Mouse (Mus musculus) embryonic facial prominence, embryonic 14.5 days (tissue): Measurements from ENCODE around the gene Il34. TPM values are rescaled to one million over a fixed set of nuclear protein-coding genes. Genes with fewer than 3 reads are reported as not detected.
A peak's percentile ranks its signal among the peaks of the same experiment; 100 is the strongest.

Experiments used
- ATAC-seq: fragments of 200-750 bp; cut with Nextera tagmentation; 2 replicates; pipeline ENCODE4 v1.8.0; 2017; ENCODE audit warnings: low read depth, moderate number of reproducible peaks, moderate TSS enrichment
- DNase-seq: peaks from one replicate; pipeline ENCODE4 v3.0.0-alpha.2; 2015; ENCODE audit warnings: low spot score
- H3K27ac ChIP-seq: fragments of 300-500 bp; sonication (generic); replicated peaks from 2 replicates; pipeline ENCODE4 v1.5.1; 2014; ENCODE audit warnings: low read depth, mild to moderate bottlenecking, low read length, moderate library complexity
- H3K27me3 ChIP-seq: fragments of 300-500 bp; sonication (generic); replicated peaks from 2 replicates; pipeline ENCODE4 v1.6.1; 2014; ENCODE audit warnings: low read length; ENCODE audit not compliant: control insufficient read depth, insufficient read depth
- H3K36me3 ChIP-seq: fragments of 300-500 bp; sonication (generic); 2 replicates; pipeline ENCODE4 v1.6.1; 2014; ENCODE audit warnings: low read length, mixed read lengths; ENCODE audit not compliant: control insufficient read depth, insufficient read depth
- H3K4me1 ChIP-seq: fragments of 300-500 bp; sonication (generic); 2 replicates; pipeline ENCODE4 v1.6.1; 2014; ENCODE audit warnings: antibody characterized with exemption, low read length; ENCODE audit not compliant: control insufficient read depth, insufficient read depth
- H3K4me2 ChIP-seq: fragments of 300-500 bp; sonication (generic); 2 replicates; pipeline ENCODE4 v1.6.1; 2014; ENCODE audit warnings: low read depth, mild to moderate bottlenecking, low read length, moderate library complexity, mixed read lengths
- H3K4me3 ChIP-seq: fragments of 300-500 bp; sonication (generic); 2 replicates; pipeline ENCODE4 v1.5.1; 2014; ENCODE audit warnings: low read depth, mild to moderate bottlenecking, low read length
- H3K9ac ChIP-seq: fragments of 300-500 bp; sonication (generic); 2 replicates; pipeline ENCODE4 v1.6.1; 2014; ENCODE audit warnings: low read depth, mild to moderate bottlenecking, low read length, moderate library complexity, mixed read lengths
- H3K9me3 ChIP-seq: fragments of 300-500 bp; sonication (generic); 2 replicates; pipeline ENCODE4 v1.6.1; 2016; ENCODE audit warnings: low read length; ENCODE audit not compliant: control insufficient read depth
- WGBS: fragments of 180-500 bp; shearing (Covaris S2); extraction: QIAGEN DNeasy Blood & Tissue Kit; methylation state at CpG from one replicate; pipeline ENCODE4 v1.1.7; 2014; 5-methylcytosine and 5-hydroxymethylcytosine counted together
- polyA plus RNA-seq: library from polyadenylated mRNA; unstranded; fragments of >200 nt; fragmentation: Nextera tagmentation; extraction: Ambion mirVana; gene quantifications from 2 replicates; pipeline ENCODE4 v1.2.1, GENCODE M21; 2014

The Il34 gene
- polyA plus RNA-seq, 1 experiment from 2014 or later, result 1.7 TPM

DNA sequence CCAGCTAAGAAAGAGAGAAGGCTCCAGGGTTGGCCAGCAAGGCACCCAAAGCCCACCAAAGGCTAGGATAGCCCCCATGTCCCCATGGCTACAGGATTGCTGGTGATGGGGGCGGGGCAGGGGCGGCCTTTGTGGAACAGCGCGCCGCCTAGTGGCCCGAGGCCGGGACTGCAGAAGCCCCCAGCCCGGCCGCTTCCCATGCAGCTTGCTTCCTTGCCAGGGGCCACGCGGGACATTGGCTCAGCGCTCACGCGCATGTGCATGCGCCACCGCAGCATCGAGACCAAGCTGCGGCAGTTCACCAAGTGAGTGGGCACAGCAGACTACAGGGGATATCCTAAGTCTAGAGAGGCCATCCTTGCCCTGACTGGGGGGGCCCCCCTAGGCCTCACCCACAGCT, 78.8 kb downstream of the Il34 start:
- Histone ChIP-seq H3K4me2 (0 out of 2 replicates have a peak overlapping the region, but pooled peaks have one; percentile 8), H3K27ac (no peak overlapping the region), H3K9ac (no peak overlapping the region), H3K36me3 (peaks cover 60% of the 10 kb centered on the region), H3K4me3 (no peak overlapping the region), H3K4me1 (peaks cover 20% of the 10 kb centered on the region), H3K27me3 (no peaks in the 10 kb centered on the region), H3K9me3 (no peaks in the 10 kb centered on the region)
- ATAC-seq, result peak; percentile 19
- 8% methylated on average over 18 of the region's 18 CpGs for WGBS
- DNase-seq, result peak; percentile 51

DNA sequence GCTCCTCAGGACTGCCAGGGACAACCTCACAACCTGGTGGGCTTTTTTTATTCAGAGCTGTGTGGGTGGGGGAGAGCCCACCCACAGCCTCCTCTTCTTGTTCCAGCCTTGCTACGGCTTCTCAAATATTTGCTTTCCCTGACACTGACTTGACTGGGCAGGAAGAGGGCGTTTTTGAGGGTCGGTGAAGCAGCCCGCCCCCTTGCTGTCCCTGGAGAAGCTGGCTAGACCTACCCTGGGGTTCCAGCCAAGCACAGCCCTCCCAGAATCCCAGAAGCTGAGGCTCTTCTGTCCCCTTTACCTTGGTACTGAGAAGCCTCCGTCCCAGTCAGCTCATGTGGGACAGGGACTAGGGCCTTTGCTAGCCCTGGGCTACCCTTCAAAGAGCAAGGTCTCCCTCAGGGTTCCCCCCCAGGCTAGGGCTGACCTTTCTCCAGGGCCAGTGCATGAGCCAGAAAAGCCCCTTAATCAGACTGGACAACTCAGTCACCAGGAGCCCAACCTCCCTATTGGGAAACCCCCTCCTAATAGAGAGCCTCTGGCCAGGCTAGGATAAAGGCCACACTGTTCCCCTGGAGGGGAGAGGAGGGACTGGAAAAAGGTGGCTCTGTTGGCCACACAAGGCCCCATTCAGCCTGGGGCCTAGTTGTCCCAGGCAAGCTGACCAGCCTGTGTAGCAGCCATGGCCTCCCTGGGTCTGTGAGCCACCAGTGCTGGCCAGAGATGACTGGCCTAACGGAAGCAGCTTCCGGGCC, 80.5 kb downstream of the Il34 start:
- H3K9ac ChIP-seq, result 0 out of 2 replicates have a peak overlapping the region, but pooled peaks have one; percentile 89
- 31% methylated on average over 7 of the region's 7 CpGs for WGBS
- peaks cover 43% of the 10 kb centered on the region for H3K36me3 ChIP-seq

DNA sequence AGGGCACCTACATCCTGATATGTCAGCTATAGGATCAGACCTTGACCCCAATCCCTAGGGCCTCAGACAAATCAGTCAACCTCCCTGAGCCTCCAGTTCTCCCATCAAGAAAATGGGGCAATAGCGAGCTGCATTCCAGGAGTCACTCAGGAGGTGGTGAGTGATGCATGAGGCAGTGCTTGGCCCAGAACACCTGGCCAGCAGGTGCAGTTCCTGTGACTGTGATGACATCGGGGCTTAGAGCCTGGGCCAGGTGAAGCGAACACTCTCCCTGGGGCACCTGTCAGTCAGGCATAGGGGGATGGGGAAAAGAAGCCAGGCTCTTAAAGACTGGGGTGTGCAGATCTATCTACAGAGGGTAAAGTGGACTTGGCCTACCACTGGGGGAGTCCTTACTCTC, 81.2 kb downstream of the Il34 start:
- no peak for ATAC-seq
- peak overlapping the region; percentile 17 for H3K4me2 ChIP-seq
- peak overlapping the region; percentile 30; the same call in 1 of the 2 replicates for H3K27ac ChIP-seq
- no peak for DNase-seq
- peaks cover 25% of the 10 kb centered on the region for H3K4me1 ChIP-seq
- no peaks in the 10 kb centered on the region for H3K9me3 ChIP-seq
- no peak overlapping the region for H3K4me3 ChIP-seq
- H3K27me3 ChIP-seq, result no peaks in the 10 kb centered on the region
- peak overlapping the region; percentile 89; the same call in 1 of the 2 replicates for H3K9ac ChIP-seq
- WGBS, result 60% methylated on average over 3 of the region's 3 CpGs
- H3K36me3 ChIP-seq, result peaks cover 36% of the 10 kb centered on the region

More for the DNA sequence above, 80.5 kb downstream of the Il34 start:
- Histone ChIP-seq H3K4me2 (peak overlapping the region; percentile 17; the same call in 1 of the 2 replicates), H3K27me3 (no peaks in the 10 kb centered on the region), H3K4me3 (no peak overlapping the region), H3K9me3 (no peaks in the 10 kb centered on the region), H3K27ac (peak overlapping the region; percentile 30), H3K4me1 (peaks cover 20% of the 10 kb centered on the region)
- DNase-seq, result peak; percentile 54
- ATAC-seq, result no peak

DNA sequence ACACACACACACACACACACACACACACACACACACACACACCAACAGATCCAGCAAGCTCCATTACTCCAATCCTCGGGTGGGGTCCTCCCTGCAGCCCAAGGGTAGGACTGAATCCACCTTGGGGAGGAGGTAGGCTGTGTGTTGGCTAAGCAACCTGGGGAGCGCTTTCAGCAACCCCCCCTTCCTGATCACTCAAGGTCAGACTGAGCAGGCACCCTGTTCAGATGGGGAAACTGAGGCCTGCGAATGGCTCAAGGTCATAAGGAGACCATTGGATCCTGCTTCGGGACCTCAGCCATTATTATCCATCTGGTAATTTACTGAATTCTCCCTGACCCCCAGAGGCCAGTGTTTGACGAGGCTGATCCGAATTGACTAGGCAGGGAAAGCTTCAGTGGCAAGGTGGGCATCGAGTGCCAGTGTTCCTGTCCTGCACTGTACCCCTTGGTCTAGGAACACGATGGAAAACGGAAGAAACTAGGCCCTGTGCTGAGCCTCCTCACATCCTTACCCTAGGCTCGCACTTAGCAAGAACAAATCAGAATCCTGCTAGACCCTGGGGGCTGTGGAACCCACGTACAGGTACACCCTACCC, 83.2 kb downstream of the Il34 start:
- Histone ChIP-seq H3K36me3 (peaks cover 16% of the 10 kb centered on the region), H3K4me1 (peaks cover 45% of the 10 kb centered on the region), H3K9ac (peak overlapping the region; percentile 89), H3K4me3 (peak overlapping the region; percentile 72), H3K4me2 (peak overlapping the region; percentile 90), H3K9me3 (no peaks in the 10 kb centered on the region), H3K27me3 (no peaks in the 10 kb centered on the region), H3K27ac (peak overlapping the region; percentile 95)
- 31% methylated on average over 11 of the region's 11 CpGs for WGBS
- no peak for DNase-seq
- ATAC-seq, result no peak

DNA sequence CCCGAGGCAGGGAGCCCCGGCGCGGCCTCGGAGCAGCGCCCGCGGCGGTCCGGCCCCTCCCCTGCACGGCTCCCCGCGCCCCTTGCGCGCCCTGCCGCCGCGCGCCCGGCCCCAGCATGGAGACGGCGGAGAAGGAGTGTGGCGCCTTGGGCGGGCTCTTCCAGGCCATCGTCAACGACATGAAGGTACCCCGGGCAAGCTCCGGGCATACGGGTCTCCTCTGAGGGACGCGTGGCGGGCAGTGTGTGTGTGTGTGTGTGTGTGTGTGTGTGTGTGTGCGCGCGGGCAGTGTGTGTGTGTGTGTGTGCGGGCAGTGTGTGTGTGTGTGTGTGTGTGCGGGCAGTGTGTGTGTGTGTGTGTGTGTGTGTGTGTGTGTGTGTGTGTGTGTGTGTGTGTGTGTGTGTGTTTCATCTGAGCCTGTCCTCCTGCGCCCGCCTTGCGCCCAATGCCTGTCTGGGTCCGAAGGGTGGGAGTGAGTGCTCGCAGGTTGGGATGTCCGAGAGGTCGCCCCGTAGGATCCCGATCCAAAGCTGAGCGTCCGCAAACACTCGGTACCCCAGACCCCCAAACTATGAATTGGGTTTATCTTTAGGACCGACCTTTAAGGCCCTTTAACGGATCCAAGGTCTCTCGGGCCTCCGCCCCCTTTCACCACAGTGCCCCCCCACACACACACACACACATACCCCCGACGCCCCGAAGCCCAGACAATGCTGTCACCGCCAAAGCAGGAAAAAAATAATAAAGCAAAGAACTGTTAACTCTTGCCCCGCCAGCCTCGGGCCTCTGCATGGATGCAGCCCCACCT, 83.9 kb downstream of the Il34 start:
- H3K27ac ChIP-seq, result peak overlapping the region; percentile 95
- peak; percentile 56 for ATAC-seq
- peak overlapping the region; percentile 72 for H3K4me3 ChIP-seq
- H3K9ac ChIP-seq, result peak overlapping the region; percentile 89
- H3K4me2 ChIP-seq, result peak overlapping the region; percentile 90
- H3K27me3 ChIP-seq, result no peaks in the 10 kb centered on the region
- no peaks in the 10 kb centered on the region for H3K9me3 ChIP-seq
- under 1% methylated on average over 23 of the region's 59 CpGs for WGBS
- H3K36me3 ChIP-seq, result peaks cover 9% of the 10 kb centered on the region
- no peak for DNase-seq
- peaks cover 52% of the 10 kb centered on the region for H3K4me1 ChIP-seq

DNA sequence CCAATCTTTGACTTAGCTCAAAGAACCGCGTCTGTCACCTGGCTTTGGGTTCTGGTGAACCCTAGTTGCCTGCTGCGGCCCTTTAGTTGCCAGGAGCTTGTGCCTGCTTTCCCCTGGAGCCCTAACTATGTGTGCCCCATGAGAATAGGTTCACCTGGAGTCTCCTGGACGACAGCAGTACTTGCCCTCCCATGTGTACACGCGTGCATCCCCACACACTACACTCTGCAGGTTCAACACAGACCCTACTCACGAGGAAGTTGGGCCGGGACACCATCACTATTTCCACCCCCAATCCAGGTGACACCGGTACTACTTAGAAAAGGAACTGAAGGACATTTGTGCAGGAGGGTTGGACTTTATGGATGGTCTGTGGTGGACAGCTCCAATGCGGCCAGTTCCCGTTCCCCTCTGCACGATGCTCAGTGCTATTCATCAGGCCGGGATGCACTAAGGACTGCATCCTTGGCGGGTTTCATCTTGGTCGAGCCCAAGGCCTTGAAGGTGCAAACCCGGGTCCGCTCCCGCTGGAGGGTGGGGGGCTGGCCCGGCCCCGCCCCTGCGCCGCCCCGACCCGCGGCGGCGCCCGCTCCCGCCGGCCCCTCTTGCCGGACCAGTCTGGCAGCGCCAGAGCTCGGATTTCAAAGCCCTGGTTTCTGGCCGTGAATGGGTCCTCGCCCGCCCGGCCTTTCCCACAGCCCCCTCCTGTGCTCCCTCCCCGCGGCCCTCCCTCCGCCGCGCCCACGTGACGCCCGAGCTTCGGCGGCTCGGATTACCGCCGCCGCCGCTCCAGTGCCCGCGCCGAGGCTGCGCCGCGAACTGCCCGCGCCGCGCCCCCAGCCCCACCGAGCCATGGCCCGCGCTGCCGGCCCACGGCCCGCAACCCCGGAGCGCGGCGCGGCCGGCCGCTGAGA, 84.8 kb downstream of the Il34 start, which contains the start of gene Mtss1l:
Mtss1l (plus strand) TSS at position 792 of the 914 bp plus-strand sequence.
- H3K4me1 ChIP-seq, result peaks cover 61% of the 10 kb centered on the region
- H3K27me3 ChIP-seq, result no peaks in the 10 kb centered on the region
- 8% methylated on average over 22 of the region's 75 CpGs for WGBS
- peak within 1 kb of the TSS; percentile 90 for H3K4me2 ChIP-seq
- peak within 1 kb of the TSS; percentile 89 for H3K9ac ChIP-seq
- ATAC-seq, result peak; percentile 82
- H3K9me3 ChIP-seq, result no peaks in the 10 kb centered on the region
- H3K36me3 ChIP-seq, result 0 out of 2 replicates have a peak, but pooled peaks cover 5% of the 10 kb centered on the region
- H3K4me3 ChIP-seq, result peak within 1 kb of the TSS; percentile 72
- H3K27ac ChIP-seq, result peak within 1 kb of the TSS; percentile 95
- peak; percentile 96 for DNase-seq

DNA sequence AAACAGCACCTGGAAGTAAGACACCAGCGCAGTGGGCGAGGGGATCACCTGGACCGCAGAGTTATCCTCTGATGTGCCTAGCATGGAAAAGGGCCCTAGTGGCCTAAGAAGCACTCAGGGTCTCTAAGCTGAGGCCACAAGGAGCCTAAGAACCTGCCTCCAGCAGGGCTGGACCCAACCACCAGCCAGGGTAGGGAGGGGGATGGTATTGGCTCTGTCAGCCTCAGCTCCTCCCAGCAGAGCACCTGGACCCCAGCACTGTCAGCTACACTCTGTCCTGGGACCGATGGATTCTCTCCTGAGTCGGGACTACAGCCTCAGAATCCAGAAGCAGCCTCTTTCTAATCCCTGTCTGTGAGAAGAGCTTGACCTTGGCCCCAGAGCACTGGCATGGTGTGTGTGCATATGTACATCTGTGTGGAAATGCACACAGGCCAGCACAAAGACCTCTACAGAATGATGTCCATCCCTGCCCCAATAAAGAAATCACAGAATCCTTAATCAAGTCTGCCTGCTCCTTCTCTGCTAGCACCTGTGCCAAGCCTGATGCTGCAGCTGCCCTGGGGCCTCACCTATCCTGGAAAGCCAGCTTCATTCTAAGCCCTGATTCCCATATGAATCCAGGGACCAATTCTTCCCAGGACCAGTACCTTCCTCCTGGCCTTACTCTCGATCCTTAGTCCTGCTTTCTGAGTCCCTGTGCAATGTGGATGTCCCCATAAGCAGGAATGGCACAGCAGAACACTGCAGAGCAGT, 85.6 kb downstream of the Il34 start:
- Histone ChIP-seq H3K27ac (peak overlapping the region; percentile 95), H3K9me3 (no peaks in the 10 kb centered on the region), H3K4me1 (peaks cover 68% of the 10 kb centered on the region), H3K9ac (no peak overlapping the region), H3K4me2 (0 out of 2 replicates have a peak overlapping the region, but pooled peaks have one; percentile 90), H3K27me3 (no peaks in the 10 kb centered on the region), H3K4me3 (no peak overlapping the region), H3K36me3 (0 out of 2 replicates have a peak, but pooled peaks cover 5% of the 10 kb centered on the region)
- DNase-seq, result no peak
- 46% methylated on average over 6 of the region's 6 CpGs for WGBS
- no peak for ATAC-seq
